Mouse (Mus musculus) limb, embryonic 13.5 days (tissue): ENCODE measurements around the gene Sowaha. TPM values are rescaled to one million over a fixed set of nuclear protein-coding genes. Genes with fewer than 3 reads are reported as not detected.

Experiments used
- ATAC-seq: fragments of 200-750 bp; cut with Nextera tagmentation; 2 replicates; pipeline ENCODE4 v1.8.0; 2017; ENCODE audit warnings: low read depth, moderate number of reproducible peaks, moderate TSS enrichment; ENCODE audit not compliant: low FRiP score
- H3K27ac ChIP-seq: fragments of 300-500 bp; sonication (generic); 2 replicates; pipeline ENCODE4 v1.5.1; 2015; ENCODE audit warnings: inconsistent platforms, mild to moderate bottlenecking, moderate library complexity
- H3K27me3 ChIP-seq: fragments of 300-500 bp; sonication (generic); 2 replicates; pipeline ENCODE4 v1.6.1; 2015; ENCODE audit warnings: mild to moderate bottlenecking, inconsistent platforms
- H3K36me3 ChIP-seq: fragments of 300-500 bp; sonication (generic); 2 replicates; pipeline ENCODE4 v1.6.1; 2015; ENCODE audit warnings: inconsistent platforms, mild to moderate bottlenecking, moderate library complexity
- H3K4me1 ChIP-seq: fragments of 300-500 bp; sonication (generic); 2 replicates; pipeline ENCODE4 v1.6.1; 2015; ENCODE audit warnings: inconsistent platforms
- H3K4me2 ChIP-seq: fragments of 300-500 bp; sonication (generic); replicated peaks from 2 replicates; pipeline ENCODE4 v1.6.1; 2015; ENCODE audit warnings: inconsistent platforms, mild to moderate bottlenecking, moderate library complexity
- H3K4me3 ChIP-seq: fragments of 300-500 bp; sonication (generic); 2 replicates; pipeline ENCODE4 v1.5.1; 2015; ENCODE audit warnings: moderate library complexity, mild to moderate bottlenecking, inconsistent platforms
- H3K9ac ChIP-seq: fragments of 300-500 bp; sonication (generic); 2 replicates; pipeline ENCODE4 v1.6.1; 2015; ENCODE audit warnings: mild to moderate bottlenecking, inconsistent platforms
- H3K9me3 ChIP-seq: fragments of 300-500 bp; sonication (generic); 2 replicates; pipeline ENCODE4 v1.6.1; 2016; ENCODE audit warnings: inconsistent platforms
- WGBS: fragments of 180-500 bp; shearing (Covaris S2); methylation state at CpG from one replicate; pipeline ENCODE4 v1.1.7; 2015; 5-methylcytosine and 5-hydroxymethylcytosine counted together
- polyA plus RNA-seq: library from polyadenylated mRNA; unstranded; fragments of >200 nt; fragmentation: Nextera tagmentation; extraction: Ambion mirVana; gene quantifications from 2 replicates; pipeline ENCODE4 v1.2.1, GENCODE M21; 2015

The Sowaha gene
- polyA plus RNA-seq, 1 experiment from 2014 or later = 0.17 TPM

DNA sequence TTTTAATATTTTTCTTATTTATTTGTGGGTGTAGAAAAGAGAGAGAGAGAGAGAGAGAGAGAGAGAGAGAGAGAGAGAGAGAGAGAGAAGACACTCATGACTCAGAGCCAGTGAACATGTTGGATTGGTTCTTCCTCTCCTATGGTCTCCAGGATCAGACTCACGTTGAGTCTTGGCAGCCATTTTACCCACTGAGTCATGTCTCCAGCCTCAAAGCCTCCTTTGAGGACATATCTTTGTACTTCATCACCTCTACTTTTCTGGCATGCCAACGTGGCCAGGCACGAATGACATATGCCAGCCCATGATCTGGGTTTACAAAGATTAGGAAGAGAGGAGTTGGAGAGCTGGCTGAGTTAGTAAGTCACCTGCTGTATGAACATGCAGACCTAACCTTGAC is 19.9 kb downstream of the Sowaha start:
- no peak overlapping the region for H3K9ac ChIP-seq
- WGBS = 86% methylated on average over 3 of the region's 3 CpGs
- no peak overlapping the region for H3K27ac ChIP-seq
- peaks cover 3% of the 10 kb centered on the region; the same call in 1 of the 2 replicates for H3K9me3 ChIP-seq
- peaks cover 22% of the 10 kb centered on the region for H3K4me1 ChIP-seq
- no peak for ATAC-seq
- peaks cover 6% of the 10 kb centered on the region; the same call in 1 of the 2 replicates for H3K36me3 ChIP-seq
- H3K4me3 ChIP-seq = no peak overlapping the region
- peaks cover 61% of the 10 kb centered on the region for H3K27me3 ChIP-seq
- H3K4me2 ChIP-seq = no peak overlapping the region

DNA sequence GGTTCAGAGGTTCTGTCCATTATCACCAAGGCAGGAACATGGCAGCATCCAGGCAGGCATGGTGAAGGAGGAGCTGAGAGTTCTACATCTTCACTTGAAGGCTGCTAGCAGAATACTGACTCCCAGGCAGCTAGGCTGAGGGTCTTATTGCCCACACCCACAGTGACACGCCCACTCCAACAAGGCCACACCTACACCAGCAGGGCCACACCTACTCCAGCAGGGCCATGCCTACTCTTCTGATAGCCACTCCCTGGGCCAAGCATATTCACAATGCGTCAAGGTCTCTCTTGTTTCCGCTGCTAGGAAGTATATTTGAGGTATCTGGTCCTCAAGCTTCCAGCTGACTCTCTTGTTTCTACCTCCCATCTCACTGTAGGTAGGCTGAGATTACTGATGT is 21.1 kb downstream of the Sowaha start:
- Histone ChIP-seq H3K9me3 (no peaks in the 10 kb centered on the region), H3K9ac (no peak overlapping the region), H3K4me3 (no peak overlapping the region), H3K27ac (no peak overlapping the region), H3K4me1 (peaks cover 20% of the 10 kb centered on the region), H3K27me3 (peaks cover 49% of the 10 kb centered on the region), H3K36me3 (no peaks in the 10 kb centered on the region), H3K4me2 (no peak overlapping the region)
- no peak for ATAC-seq
- WGBS = 66% methylated on average over 3 of the region's 3 CpGs

DNA sequence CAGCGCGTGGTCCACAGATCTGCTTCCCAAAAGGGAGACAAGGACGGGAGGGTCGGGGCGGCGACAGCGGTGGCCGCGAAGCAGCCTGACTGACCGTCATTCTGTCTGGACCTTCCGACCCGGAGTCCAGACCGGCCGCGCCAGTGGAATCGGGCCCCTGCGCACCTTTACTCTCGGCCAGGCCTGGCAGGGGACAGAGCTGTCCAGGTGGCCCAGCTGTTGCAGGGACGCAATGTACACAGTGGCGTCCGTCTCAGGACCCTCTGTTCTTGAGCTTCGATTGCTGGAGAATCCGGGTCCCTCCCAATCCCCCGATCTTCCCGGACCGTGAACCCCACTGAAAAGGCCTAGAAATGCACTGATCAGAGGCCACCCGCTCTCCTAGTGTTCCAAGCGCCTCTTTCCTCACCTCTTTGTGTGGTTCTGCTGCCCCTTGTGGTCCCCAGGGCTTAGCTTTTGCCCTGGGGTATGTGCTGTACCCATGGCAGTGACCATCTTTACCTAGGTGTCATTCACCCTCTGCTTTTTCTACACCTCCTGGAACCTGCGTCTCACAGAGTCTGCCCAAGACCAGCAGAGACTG is 22.6 kb downstream of the Sowaha start:
- peak; percentile 12; the same call in 1 of the 2 replicates for ATAC-seq
- Histone ChIP-seq H3K27me3 (peaks cover 34% of the 10 kb centered on the region), H3K27ac (no peak overlapping the region)

DNA sequence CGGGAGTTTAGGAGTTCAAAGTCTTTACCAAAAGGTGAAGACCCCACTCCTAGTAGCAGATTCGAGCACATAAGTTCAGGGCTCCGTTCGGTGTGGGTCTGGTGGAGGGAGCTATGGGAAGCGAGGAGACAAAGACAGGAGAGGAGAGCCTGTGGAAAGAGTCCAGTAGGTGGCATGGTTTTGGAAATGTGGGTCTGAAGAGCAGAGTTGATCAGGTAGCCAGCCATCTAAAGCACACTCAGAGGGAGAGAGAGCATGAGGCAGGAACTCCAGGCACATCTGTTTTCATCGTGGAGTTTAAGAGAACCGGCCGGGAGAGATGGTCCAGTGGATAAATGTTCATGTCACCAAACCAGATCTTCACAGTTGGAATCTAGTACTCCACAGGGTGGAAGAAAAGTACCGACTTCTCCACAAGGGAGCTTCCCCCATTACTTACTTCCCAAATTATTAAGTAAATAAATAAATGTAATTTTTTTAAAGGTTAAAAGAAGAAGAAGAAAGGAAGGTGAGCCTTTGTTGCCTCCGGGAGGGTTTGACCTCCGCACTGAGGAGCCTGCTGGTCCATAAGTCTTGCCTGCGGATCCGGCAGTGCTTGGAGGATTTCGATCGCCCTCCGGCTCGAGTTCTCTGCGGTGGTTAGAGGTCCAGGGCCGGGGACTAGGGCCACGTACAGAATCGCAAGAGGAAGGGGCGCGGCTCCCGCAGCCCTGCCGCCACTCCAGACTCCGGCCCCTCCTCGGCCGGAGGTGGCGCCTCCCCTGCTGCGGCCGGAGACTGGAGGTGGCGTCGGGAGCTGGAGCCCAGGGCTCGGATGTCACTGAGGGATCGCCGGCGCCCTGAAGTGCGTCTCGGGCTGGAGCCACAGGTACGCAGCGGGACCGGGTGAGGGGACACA is 23.4 kb downstream of the Sowaha start, which contains the start of the genes Gm10447 and Shroom1:
Gene Gm10447, minus strand, starts transcription at position 637 of the 898 bp plus-strand sequence.
Gene Shroom1, plus strand, starts transcription at position 732 of the 898 bp plus-strand sequence.
- peaks cover 27% of the 10 kb centered on the region for H3K27me3 ChIP-seq
- WGBS = 4% methylated on average over 41 of the region's 42 CpGs
- H3K9ac ChIP-seq = peak within 1 kb of the TSS; percentile 71
- H3K4me3 ChIP-seq = peak within 1 kb of the TSS; percentile 61
- H3K9me3 ChIP-seq = no peaks in the 10 kb centered on the region
- H3K36me3 ChIP-seq = no peaks in the 10 kb centered on the region
- ATAC-seq = peak; percentile 83
- peaks cover 8% of the 10 kb centered on the region; the same call in 1 of the 2 replicates for H3K4me1 ChIP-seq
- peak within 1 kb of the TSS; percentile 72 for H3K4me2 ChIP-seq
- peak within 1 kb of the TSS; percentile 34; the same call in 1 of the 2 replicates for H3K27ac ChIP-seq

More for the DNA sequence above, 22.6 kb downstream of the Sowaha start:
- Histone ChIP-seq H3K4me1 (peaks cover 8% of the 10 kb centered on the region; the same call in 1 of the 2 replicates), H3K9ac (peak overlapping the region; percentile 71), H3K4me3 (peak overlapping the region; percentile 61), H3K4me2 (peak overlapping the region; percentile 72), H3K9me3 (no peaks in the 10 kb centered on the region), H3K36me3 (no peaks in the 10 kb centered on the region)
- 7% methylated on average over 29 of the region's 29 CpGs for WGBS

DNA sequence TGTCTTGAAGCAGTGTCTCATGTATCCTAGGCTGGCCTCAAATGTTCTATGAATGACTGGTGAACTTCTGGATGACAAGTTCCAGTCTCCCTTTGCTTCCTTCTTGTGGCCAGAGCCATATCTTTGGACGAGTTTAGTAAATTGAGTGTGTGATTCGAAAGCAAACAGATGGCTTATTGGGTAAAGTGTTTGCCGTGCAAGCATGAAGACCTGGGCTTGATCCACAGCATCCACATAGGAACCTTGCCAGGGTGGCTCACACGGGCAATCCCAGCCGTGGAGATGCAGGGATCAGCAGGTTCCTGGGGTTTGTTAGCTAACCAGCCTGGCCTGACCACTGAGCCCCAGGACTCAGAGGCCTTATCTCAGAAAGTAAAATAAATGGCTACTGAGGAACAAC is 27.0 kb downstream of the Sowaha start:
- Histone ChIP-seq H3K9ac (no peak overlapping the region), H3K27me3 (peaks cover 4% of the 10 kb centered on the region; the same call in 1 of the 2 replicates), H3K36me3 (no peaks in the 10 kb centered on the region), H3K4me1 (peaks cover 14% of the 10 kb centered on the region), H3K27ac (no peak overlapping the region), H3K4me2 (no peak overlapping the region), H3K9me3 (no peaks in the 10 kb centered on the region), H3K4me3 (no peak overlapping the region)
- ATAC-seq = no peak
- 86% methylated on average over 5 of the region's 5 CpGs for WGBS

DNA sequence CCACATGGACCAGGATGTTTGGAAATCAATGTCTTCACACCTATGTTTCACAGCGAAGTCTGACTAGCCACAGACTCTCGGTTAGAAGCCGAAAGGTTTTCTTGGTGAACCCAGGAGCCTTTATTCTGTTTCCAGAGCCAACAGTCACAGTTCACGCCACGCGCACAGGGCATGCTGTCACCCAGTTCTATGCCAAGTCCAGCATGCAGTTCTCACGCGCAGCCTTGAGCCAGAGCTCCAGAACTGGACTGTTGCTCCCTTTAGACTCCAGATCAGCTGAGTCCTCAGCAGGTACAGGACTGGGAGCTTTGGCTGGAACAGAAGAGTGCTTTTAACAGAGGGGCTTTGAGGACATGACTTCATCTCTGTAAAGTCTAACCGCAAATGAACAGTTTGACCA is 27.7 kb downstream of the Sowaha start:
- H3K4me3 ChIP-seq = no peak overlapping the region
- ATAC-seq = no peak
- no peak overlapping the region for H3K27ac ChIP-seq
- no peaks in the 10 kb centered on the region for H3K36me3 ChIP-seq
- no peaks in the 10 kb centered on the region for H3K27me3 ChIP-seq
- H3K9me3 ChIP-seq = no peaks in the 10 kb centered on the region
- H3K9ac ChIP-seq = no peak overlapping the region
- 93% methylated on average over 9 of the region's 9 CpGs for WGBS
- H3K4me1 ChIP-seq = peaks cover 13% of the 10 kb centered on the region
- H3K4me2 ChIP-seq = no peak overlapping the region

DNA sequence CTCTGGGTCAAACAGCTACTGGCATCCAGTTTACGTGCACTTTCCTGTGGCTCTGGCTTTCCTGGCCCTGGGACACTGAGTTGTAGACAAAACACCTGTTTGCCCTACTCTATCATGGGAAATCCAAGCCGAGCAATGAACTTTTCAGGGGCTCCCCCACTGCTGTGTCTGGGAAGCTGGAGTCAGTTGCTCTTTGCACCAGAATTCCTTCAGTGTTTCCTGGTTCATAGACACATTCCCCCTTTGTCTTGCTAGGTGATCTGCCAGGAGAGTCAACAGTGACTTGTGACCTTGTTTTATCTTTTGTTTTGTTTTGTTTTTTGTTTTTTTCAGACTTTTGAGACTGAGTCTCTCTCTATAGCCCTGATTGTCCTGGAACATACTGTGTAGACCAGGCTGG is 28.7 kb downstream of the Sowaha start:
- H3K36me3 ChIP-seq = no peaks in the 10 kb centered on the region
- H3K9me3 ChIP-seq = no peaks in the 10 kb centered on the region
- H3K27ac ChIP-seq = no peak overlapping the region
- no peak overlapping the region for H3K4me3 ChIP-seq
- no peaks in the 10 kb centered on the region for H3K27me3 ChIP-seq
- 44% methylated on average over 2 of the region's 2 CpGs for WGBS
- H3K4me2 ChIP-seq = no peak overlapping the region
- H3K9ac ChIP-seq = no peak overlapping the region
- peaks cover 11% of the 10 kb centered on the region for H3K4me1 ChIP-seq
- ATAC-seq = no peak

DNA sequence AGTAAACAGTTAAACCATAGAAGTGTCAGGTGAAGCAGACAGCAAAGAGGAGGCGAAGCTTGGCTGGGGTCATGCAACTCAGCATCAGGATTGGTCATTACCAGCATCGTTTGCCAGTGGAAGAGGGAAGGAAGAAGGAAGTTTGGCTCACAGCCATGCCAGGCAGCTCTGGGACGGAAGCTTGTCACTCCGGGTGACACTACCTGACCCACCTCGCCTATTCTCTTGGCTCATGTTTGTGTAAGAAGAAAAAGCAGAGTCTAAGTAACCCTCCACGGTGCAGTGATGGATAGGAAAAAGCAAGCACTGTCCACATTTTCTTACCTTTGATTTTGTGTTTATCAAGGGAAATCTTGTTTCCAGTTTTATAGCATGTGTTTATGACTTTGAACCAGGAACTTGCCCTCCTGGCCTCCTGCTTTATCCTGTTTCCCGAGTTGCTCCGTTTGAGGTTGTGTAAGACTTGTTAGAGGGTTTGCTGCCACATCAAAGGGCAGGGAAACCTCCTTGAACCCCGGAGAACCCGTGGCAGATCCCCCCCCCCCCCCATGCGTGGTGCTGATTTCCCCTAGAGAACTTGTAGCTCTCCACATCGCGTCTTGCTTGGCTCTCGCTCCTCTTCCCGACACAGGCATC is 29.9 kb downstream of the Sowaha start:
- Histone ChIP-seq H3K36me3 (no peaks in the 10 kb centered on the region), H3K4me2 (no peak overlapping the region), H3K4me1 (peaks cover 10% of the 10 kb centered on the region), H3K27ac (no peak overlapping the region), H3K27me3 (no peaks in the 10 kb centered on the region), H3K4me3 (no peak overlapping the region), H3K9me3 (no peaks in the 10 kb centered on the region), H3K9ac (0 out of 2 replicates have a peak overlapping the region, but pooled peaks have one; percentile 4)
- no peak for ATAC-seq
- WGBS = 31% methylated on average over 15 of the region's 15 CpGs

DNA sequence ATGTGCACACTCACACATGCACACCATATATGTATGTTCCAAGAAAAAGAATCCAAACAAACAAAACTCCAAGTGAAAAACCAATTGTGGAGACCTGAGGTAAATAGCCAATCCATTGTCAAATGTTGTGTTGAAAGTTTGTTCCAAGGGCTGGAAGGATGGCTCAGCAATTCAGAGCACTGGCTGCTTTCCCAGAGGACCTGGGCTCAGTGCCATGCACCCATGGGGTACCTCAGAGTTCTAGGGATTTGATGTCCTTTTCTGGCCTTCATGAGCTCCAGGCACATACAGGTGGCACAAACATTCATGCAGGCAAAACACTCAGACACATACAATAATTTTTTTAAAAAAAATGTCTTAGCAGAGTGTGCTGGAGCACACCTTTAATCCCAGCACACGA is 31.5 kb downstream of the Sowaha start:
- ATAC-seq = no peak
- Histone ChIP-seq H3K9me3 (no peaks in the 10 kb centered on the region), H3K4me1 (peaks cover 10% of the 10 kb centered on the region), H3K27me3 (no peaks in the 10 kb centered on the region), H3K9ac (no peak overlapping the region), H3K27ac (no peak overlapping the region), H3K36me3 (no peaks in the 10 kb centered on the region), H3K4me2 (no peak overlapping the region), H3K4me3 (no peak overlapping the region)
- WGBS = 82% methylated on average over 1 of the region's 1 CpGs

DNA sequence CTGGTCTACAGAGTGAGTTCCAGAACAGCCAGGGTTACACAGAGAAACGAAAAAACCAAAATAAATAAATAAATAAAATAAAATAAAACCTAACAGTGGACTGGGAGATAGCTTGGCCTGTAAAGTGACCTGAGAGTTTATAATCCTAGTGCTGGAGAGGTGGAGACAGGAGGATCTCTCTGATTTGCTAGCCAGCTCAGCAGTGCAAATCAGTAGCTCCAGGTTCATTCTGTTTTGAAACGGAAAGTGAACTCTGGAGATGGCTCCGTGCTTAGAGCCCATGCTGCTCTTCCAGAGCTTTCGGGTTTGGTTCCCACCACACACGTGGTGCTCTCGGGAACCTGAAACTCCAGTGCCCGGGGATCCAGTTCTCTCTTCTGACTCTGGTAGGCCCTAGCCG is 32.1 kb downstream of the Sowaha start:
- no peak for ATAC-seq
- Histone ChIP-seq H3K4me1 (peaks cover 10% of the 10 kb centered on the region), H3K4me3 (no peak overlapping the region), H3K4me2 (no peak overlapping the region), H3K9me3 (no peaks in the 10 kb centered on the region), H3K27ac (no peak overlapping the region), H3K9ac (no peak overlapping the region), H3K27me3 (no peaks in the 10 kb centered on the region), H3K36me3 (no peaks in the 10 kb centered on the region)
- 87% methylated on average over 8 of the region's 8 CpGs for WGBS

DNA sequence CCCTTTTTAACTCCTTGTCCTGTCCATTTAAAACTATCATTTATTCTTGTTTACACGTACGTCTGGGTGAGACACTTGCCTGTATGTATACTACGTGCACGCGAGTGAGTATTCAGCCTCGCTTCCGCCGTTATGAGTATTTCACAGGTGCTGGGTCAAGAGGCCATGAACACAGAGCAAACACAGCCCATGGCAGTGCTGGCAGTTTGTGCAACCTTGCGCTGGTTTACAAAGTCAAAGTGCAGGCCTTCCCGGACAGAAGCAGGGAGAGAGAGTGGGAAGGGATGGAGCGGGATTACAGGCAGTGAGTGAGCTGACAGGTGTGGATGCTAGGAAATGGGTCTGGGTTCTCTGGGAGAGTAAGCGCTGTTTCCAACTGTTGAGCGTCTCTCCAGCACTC is 33.9 kb downstream of the Sowaha start:
- H3K27me3 ChIP-seq = no peaks in the 10 kb centered on the region
- ATAC-seq = no peak
- no peak overlapping the region for H3K27ac ChIP-seq
- WGBS = 83% methylated on average over 13 of the region's 13 CpGs
- H3K36me3 ChIP-seq = no peaks in the 10 kb centered on the region
- H3K4me2 ChIP-seq = no peak overlapping the region
- H3K9ac ChIP-seq = no peak overlapping the region
- H3K9me3 ChIP-seq = no peaks in the 10 kb centered on the region
- H3K4me1 ChIP-seq = peaks cover 10% of the 10 kb centered on the region
- no peak overlapping the region for H3K4me3 ChIP-seq

DNA sequence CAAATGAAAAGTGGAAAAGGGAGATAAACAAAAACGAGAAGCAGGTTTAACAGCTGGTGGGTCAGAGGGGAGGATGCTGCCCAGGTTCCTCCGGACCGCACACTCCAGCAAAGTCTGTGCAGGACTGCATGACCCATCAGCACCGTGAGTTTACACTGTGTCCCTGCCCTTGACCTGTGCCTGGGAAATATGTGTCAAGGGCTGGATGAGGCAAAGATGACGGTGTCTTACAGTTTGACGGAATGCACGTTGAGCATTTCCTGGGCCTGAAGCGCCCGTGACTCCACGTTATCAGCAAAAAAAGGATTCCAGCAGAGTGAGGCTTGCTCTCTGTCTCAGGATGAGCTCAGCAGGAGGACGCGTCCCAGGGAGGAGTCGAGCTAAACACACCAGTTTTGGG is 34.5 kb downstream of the Sowaha start:
- 71% methylated on average over 13 of the region's 13 CpGs for WGBS
- no peaks in the 10 kb centered on the region for H3K36me3 ChIP-seq

More for the DNA sequence above, 34.5 kb downstream of the Sowaha start:
- Histone ChIP-seq H3K9me3 (no peaks in the 10 kb centered on the region), H3K9ac (no peak overlapping the region), H3K4me1 (peaks cover 8% of the 10 kb centered on the region), H3K4me2 (no peak overlapping the region), H3K27ac (no peak overlapping the region), H3K27me3 (no peaks in the 10 kb centered on the region), H3K4me3 (no peak overlapping the region)
- ATAC-seq = no peak
